Comparison of ENCODE assay signal across 24 mouse cellular contexts in genomic region chr1:30536989-30537975, GRCm38 (mm10).
DNase-seq lines count a peak whose midpoint lies in the region; ATAC-seq lines count a peak whose summit lies in the region.
"Had no signal": no experiment of that assay in that cellular context is flagged by ENCODE, and none has a peak within 500 bp of the region (broad histone marks: within the 10 kb centered on the region; RNA-seq: fewer than 3 reads in every experiment).

No protein-coding gene starts in this region.

- no peak overlapping the region for H3K27ac ChIP-seq in forebrain, embryonic 13.5 days
- H3K27ac ChIP-seq in forebrain, embryonic 15.5 days (replicated peaks): no peak overlapping the region
- H3K27ac ChIP-seq in neural tube, embryonic 11.5 days (ENCODE audit: low read depth, low read length): no peak overlapping the region
- no peak overlapping the region for H3K27ac ChIP-seq in neural tube, embryonic 15.5 days (replicated peaks)
- H3K27ac ChIP-seq in limb, embryonic 10.5 days: peak overlapping the region; percentile 62; the same call in 1 of the 2 replicates
- H3K27ac ChIP-seq: hindbrain, embryonic 10.5 days; layer of hippocampus, adult 2 months; neural tube, embryonic 12.5 days had no signal

- no peak overlapping the region for H3K9ac ChIP-seq in forebrain, embryonic 13.5 days
- no peak overlapping the region for H3K9ac ChIP-seq in forebrain, embryonic 15.5 days (replicated peaks)
- H3K9ac ChIP-seq in neural tube, embryonic 11.5 days (ENCODE audit: low read length): no peak overlapping the region
- no peak overlapping the region for H3K9ac ChIP-seq in neural tube, embryonic 15.5 days (replicated peaks)
- H3K9ac ChIP-seq: neural tube, embryonic 12.5 days had no signal

- H3K36me3 ChIP-seq in forebrain, embryonic 13.5 days (ENCODE audit: poor library complexity, severe bottlenecking): no peaks in the 10 kb centered on the region
- no peaks in the 10 kb centered on the region for H3K36me3 ChIP-seq in forebrain, embryonic 15.5 days
- no peaks in the 10 kb centered on the region for H3K36me3 ChIP-seq in neural tube, embryonic 11.5 days (ENCODE audit: control insufficient read depth, insufficient read depth, low read length)
- H3K36me3 ChIP-seq in neural tube, embryonic 15.5 days: no peaks in the 10 kb centered on the region
- H3K36me3 ChIP-seq in limb, embryonic 10.5 days: no peaks in the 10 kb centered on the region
- H3K36me3 ChIP-seq: hindbrain, embryonic 10.5 days; neural tube, embryonic 12.5 days had no signal

- H3K9me3 ChIP-seq in forebrain, embryonic 13.5 days (replicated peaks): no peaks in the 10 kb centered on the region
- no peaks in the 10 kb centered on the region for H3K9me3 ChIP-seq in forebrain, embryonic 15.5 days
- H3K9me3 ChIP-seq in neural tube, embryonic 11.5 days (ENCODE audit: control insufficient read depth, low read length): no peaks in the 10 kb centered on the region
- no peaks in the 10 kb centered on the region for H3K9me3 ChIP-seq in neural tube, embryonic 15.5 days (replicated peaks)
- no peaks in the 10 kb centered on the region for H3K9me3 ChIP-seq in limb, embryonic 10.5 days (replicated peaks)
- H3K9me3 ChIP-seq: neural tube, embryonic 12.5 days had no signal

- intact Hi-C loops in left cerebral cortex, postnatal 14 days (cut with DNase I): no loop called here

- H3K27me3 ChIP-seq in forebrain, embryonic 13.5 days: no peaks in the 10 kb centered on the region
- H3K27me3 ChIP-seq in forebrain, embryonic 15.5 days: no peaks in the 10 kb centered on the region
- no peaks in the 10 kb centered on the region for H3K27me3 ChIP-seq in neural tube, embryonic 11.5 days (ENCODE audit: control insufficient read depth, insufficient read depth, low read length)
- H3K27me3 ChIP-seq in neural tube, embryonic 15.5 days (replicated peaks): no peaks in the 10 kb centered on the region
- no peaks in the 10 kb centered on the region for H3K27me3 ChIP-seq in limb, embryonic 10.5 days (ENCODE audit: low read depth, poor library complexity, severe bottlenecking)
- H3K27me3 ChIP-seq: megakaryocyte, embryonic 14.5 days; neural tube, embryonic 12.5 days had no signal

- ATAC-seq in forebrain, embryonic 13.5 days: 0 out of 2 replicates have a peak, but pooled peaks have one; percentile 59
- no peak; the same call in 1 of the 2 replicates for ATAC-seq in forebrain, embryonic 15.5 days (replicated peaks)
- no peak for ATAC-seq in neural tube, embryonic 11.5 days (ENCODE audit: insufficient read depth, low FRiP score, low TSS enrichment)
- no peak for ATAC-seq in neural tube, embryonic 15.5 days (ENCODE audit: low FRiP score)
- ATAC-seq: CD4-positive, CD25-positive, alpha-beta regulatory T cell, adult 4 months; inflammation-experienced regulatory T-cells, adult 6 months; Patski had no signal

- H3K4me2 ChIP-seq in forebrain, embryonic 13.5 days: no peak overlapping the region
- H3K4me2 ChIP-seq in forebrain, embryonic 15.5 days (replicated peaks): no peak overlapping the region
- H3K4me2 ChIP-seq in neural tube, embryonic 11.5 days (ENCODE audit: low read depth): no peak overlapping the region
- H3K4me2 ChIP-seq in neural tube, embryonic 15.5 days: no peak overlapping the region
- H3K4me2 ChIP-seq: liver, embryonic 11.5 days; neural tube, embryonic 12.5 days had no signal

- no peak overlapping the region for H3K4me3 ChIP-seq in forebrain, embryonic 13.5 days
- no peak overlapping the region for H3K4me3 ChIP-seq in forebrain, embryonic 15.5 days
- no peak overlapping the region for H3K4me3 ChIP-seq in neural tube, embryonic 11.5 days (ENCODE audit: low read depth, low read length)
- H3K4me3 ChIP-seq in neural tube, embryonic 15.5 days (replicated peaks): no peak overlapping the region
- no peak overlapping the region for H3K4me3 ChIP-seq in limb, embryonic 10.5 days
- H3K4me3 ChIP-seq: hindbrain, embryonic 10.5 days; layer of hippocampus, adult 2 months; megakaryocyte, embryonic 14.5 days; neural tube, embryonic 12.5 days had no signal

- no peaks in the 10 kb centered on the region for H3K4me1 ChIP-seq in forebrain, embryonic 13.5 days
- H3K4me1 ChIP-seq in forebrain, embryonic 15.5 days: peaks cover 3% of the 10 kb centered on the region; the same call in 1 of the 2 replicates
- H3K4me1 ChIP-seq in neural tube, embryonic 11.5 days (ENCODE audit: control insufficient read depth, insufficient read depth, low read length): no peaks in the 10 kb centered on the region
- no peaks in the 10 kb centered on the region for H3K4me1 ChIP-seq in neural tube, embryonic 15.5 days
- peaks cover 5% of the 10 kb centered on the region for H3K4me1 ChIP-seq in limb, embryonic 10.5 days
- H3K4me1 ChIP-seq: hindbrain, embryonic 10.5 days; megakaryocyte, embryonic 14.5 days; neural tube, embryonic 12.5 days had no signal

- 68% methylated on average over 11 of the region's 11 CpGs for WGBS in forebrain, embryonic 13.5 days
- WGBS in forebrain, embryonic 15.5 days: 54% methylated on average over 11 of the region's 11 CpGs
- 61% methylated on average over 11 of the region's 11 CpGs for WGBS in neural tube, embryonic 11.5 days
- 77% methylated on average over 11 of the region's 11 CpGs for WGBS in neural tube, embryonic 15.5 days
- 60% methylated on average over 11 of the region's 11 CpGs for WGBS in limb, embryonic 10.5 days

- peak; percentile 13 for DNase-seq in neural tube, embryonic 11.5 days (ENCODE audit: low spot score)
- DNase-seq in limb, embryonic 10.5 days (ENCODE audit: low spot score): no peak
- DNase-seq in left cerebral cortex, postnatal 14 days (ENCODE audit: low spot score in 2 of 2): no peak
- DNase-seq in cerebellum, adult 8-10 months: no peak
- DNase-seq: adrenal gland, postnatal 10 days; cerebellum, postnatal 25 days; gastrocnemius, postnatal 14 days; kidney, adult 8-10 months; kidney, postnatal 14 days; layer of hippocampus, postnatal 36 days; lung, adult 18-20 months; lung, postnatal 14 days; thymus, postnatal 25 days had no signal
